Mouse (Mus musculus) lung, postnatal 0 days (tissue): ENCODE measurements at regions not wholly inside any gene's neighbourhood (a gene's known extent, or its start where the extent isn't known, plus 50 kb on each side); places are given as distances from the start of the nearest gene placed in this dataset.

Source experiments
- ATAC-seq: fragments of 200-750 bp; cut with Nextera tagmentation; 2 replicates; pipeline ENCODE4 v1.8.0; 2017; ENCODE audit warnings: moderate library complexity
- DNase-seq: peaks from one replicate; pipeline ENCODE4 v3.0.0-alpha.2; 2016; ENCODE audit warnings: low spot score
- H3K27ac ChIP-seq: fragments of 300-500 bp; sonication (generic); 2 replicates; pipeline ENCODE4 v1.5.1; 2014; ENCODE audit warnings: antibody characterized with exemption, mild to moderate bottlenecking, low read length, mixed read lengths
- H3K27me3 ChIP-seq: fragments of 300-500 bp; sonication (generic); replicated peaks from 2 replicates; pipeline ENCODE4 v1.6.1; 2014; ENCODE audit warnings: low read length, mixed read lengths; ENCODE audit not compliant: insufficient read depth
- H3K36me3 ChIP-seq: fragments of 300-500 bp; sonication (generic); 2 replicates; pipeline ENCODE4 v1.6.1; 2014; ENCODE audit warnings: low read length, mixed read lengths; ENCODE audit not compliant: insufficient read depth
- H3K4me1 ChIP-seq: fragments of 300-500 bp; sonication (generic); 2 replicates; pipeline ENCODE4 v1.6.1; 2014; ENCODE audit warnings: antibody characterized with exemption, low read depth, low read length, mixed read lengths; ENCODE audit not compliant: insufficient read depth
- H3K4me2 ChIP-seq: fragments of 300-500 bp; sonication (generic); replicated peaks from 2 replicates; pipeline ENCODE4 v1.6.1; 2014; ENCODE audit warnings: low read depth, mild to moderate bottlenecking, low read length, moderate library complexity, mixed read lengths
- H3K4me3 ChIP-seq: fragments of 300-500 bp; sonication (generic); 2 replicates; pipeline ENCODE4 v1.5.1; 2014; ENCODE audit warnings: low read depth, low read length
- H3K9ac ChIP-seq: fragments of 300-500 bp; sonication (generic); replicated peaks from 2 replicates; pipeline ENCODE4 v1.6.1; 2014; ENCODE audit warnings: low read depth, mild to moderate bottlenecking
- H3K9me3 ChIP-seq: fragments of 300-500 bp; sonication (generic); 2 replicates; pipeline ENCODE4 v1.6.1; 2016; ENCODE audit warnings: low read length, mixed read lengths
- CTCF ChIP-seq: IDR thresholded peaks from 2 replicates; pipeline ENCODE4 v1.5.1; 2016; ENCODE audit warnings: antibody characterized with exemption, mild to moderate bottlenecking
- EP300 ChIP-seq: IDR thresholded peaks from 2 replicates; pipeline ENCODE4 v1.6.1; 2016; ENCODE audit warnings: antibody characterized with exemption, mild to moderate bottlenecking, control low read depth
- WGBS: fragments of 180-500 bp; shearing (Covaris S2); extraction: QIAGEN DNeasy Blood & Tissue Kit; methylation state at CpG from one replicate; pipeline ENCODE4 v1.1.7; 2014; 5-methylcytosine and 5-hydroxymethylcytosine counted together

DNA sequence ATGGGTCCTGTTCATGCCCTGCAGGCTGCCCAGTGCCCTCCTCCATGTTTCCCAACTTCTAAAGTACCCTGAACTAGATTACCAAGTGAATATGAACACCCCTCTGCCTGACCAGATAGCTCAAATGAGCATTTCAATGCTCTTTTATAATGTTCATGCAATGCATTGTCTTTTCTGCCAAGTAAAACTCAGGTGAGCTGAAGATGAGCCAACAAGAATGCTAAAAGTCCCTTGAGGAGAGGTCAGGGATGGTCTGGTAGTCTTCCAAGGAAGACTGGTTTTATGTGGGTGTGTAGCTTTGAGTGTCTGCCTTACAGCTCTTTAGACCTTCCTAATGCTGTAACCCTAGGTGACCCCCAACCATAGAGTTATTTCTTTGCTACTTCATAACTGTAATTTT, 58.0 kb upstream of the Abca12 start:
- Histone ChIP-seq H3K27me3 (no peaks in the 10 kb centered on the region), H3K4me3 (no peak overlapping the region), H3K9me3 (no peaks in the 10 kb centered on the region), H3K36me3 (no peaks in the 10 kb centered on the region), H3K4me1 (no peaks in the 10 kb centered on the region), H3K27ac (no peak overlapping the region), H3K9ac (no peak overlapping the region), H3K4me2 (no peak overlapping the region)
- ATAC-seq, result no peak
- DNase-seq, result no peak
- TF ChIP-seq CTCF, result no peak
- TF ChIP-seq EP300, result no peak

- WGBS, result 88% methylated on average over 4 of the region's 4 CpGs
- H3K4me3 ChIP-seq, result no peak overlapping the region
- no peaks in the 10 kb centered on the region for H3K9me3 ChIP-seq
- H3K36me3 ChIP-seq, result no peaks in the 10 kb centered on the region
- no peak overlapping the region for H3K9ac ChIP-seq
- ATAC-seq, result no peak
- no peaks in the 10 kb centered on the region for H3K27me3 ChIP-seq
- H3K4me2 ChIP-seq, result no peak overlapping the region
- TF ChIP-seq EP300, result no peak
- TF ChIP-seq CTCF, result no peak
- no peak overlapping the region for H3K27ac ChIP-seq
- DNase-seq, result no peak
- no peaks in the 10 kb centered on the region for H3K4me1 ChIP-seq
These were observed 68.4 kb upstream of the Abca12 start for GRCm38 (mm10) chr1:71483149-71483548.

GRCm38 (mm10) chr1:71494576-71494975, 62.4 kb upstream of the Atic start:
- Histone ChIP-seq H3K4me3 (no peak overlapping the region), H3K36me3 (no peaks in the 10 kb centered on the region), H3K9me3 (no peaks in the 10 kb centered on the region), H3K4me1 (no peaks in the 10 kb centered on the region), H3K27ac (no peak overlapping the region), H3K9ac (no peak overlapping the region), H3K4me2 (no peak overlapping the region), H3K27me3 (no peaks in the 10 kb centered on the region)
- DNase-seq (no peak), ATAC-seq (no peak)
- TF ChIP-seq CTCF, result no peak
- no peak for TF ChIP-seq EP300
- 44% methylated on average over 4 of the region's 4 CpGs for WGBS

GRCm38 (mm10) chr1:71505898-71506297, 51.1 kb upstream of the Atic start:
- no peak for TF ChIP-seq EP300
- TF ChIP-seq CTCF, result peak; percentile 69
- no peak for ATAC-seq
- no peak overlapping the region for H3K9ac ChIP-seq
- H3K4me2 ChIP-seq, result no peak overlapping the region
- DNase-seq, result peak; percentile 42
- H3K27me3 ChIP-seq, result no peaks in the 10 kb centered on the region
- no peak overlapping the region for H3K27ac ChIP-seq
- H3K36me3 ChIP-seq, result no peaks in the 10 kb centered on the region
- H3K4me3 ChIP-seq, result no peak overlapping the region
- no peaks in the 10 kb centered on the region for H3K9me3 ChIP-seq
- WGBS, result 5% methylated on average over 5 of the region's 5 CpGs
- H3K4me1 ChIP-seq, result no peaks in the 10 kb centered on the region

GRCm38 (mm10) chr1:71506534-71506933, 50.4 kb upstream of the Atic start:
- Histone ChIP-seq H3K4me2 (no peak overlapping the region), H3K4me3 (no peak overlapping the region), H3K27me3 (no peaks in the 10 kb centered on the region), H3K27ac (no peak overlapping the region), H3K9ac (no peak overlapping the region), H3K36me3 (no peaks in the 10 kb centered on the region), H3K4me1 (no peaks in the 10 kb centered on the region), H3K9me3 (no peaks in the 10 kb centered on the region)
- 41% methylated on average over 3 of the region's 3 CpGs for WGBS
- DNase-seq, result no peak
- ATAC-seq, result no peak
- TF ChIP-seq CTCF (no peak), EP300 (no peak)
